Mouse (Mus musculus): ENCODE results near the gene Gtpbp3.

The Gtpbp3 gene

DNA sequence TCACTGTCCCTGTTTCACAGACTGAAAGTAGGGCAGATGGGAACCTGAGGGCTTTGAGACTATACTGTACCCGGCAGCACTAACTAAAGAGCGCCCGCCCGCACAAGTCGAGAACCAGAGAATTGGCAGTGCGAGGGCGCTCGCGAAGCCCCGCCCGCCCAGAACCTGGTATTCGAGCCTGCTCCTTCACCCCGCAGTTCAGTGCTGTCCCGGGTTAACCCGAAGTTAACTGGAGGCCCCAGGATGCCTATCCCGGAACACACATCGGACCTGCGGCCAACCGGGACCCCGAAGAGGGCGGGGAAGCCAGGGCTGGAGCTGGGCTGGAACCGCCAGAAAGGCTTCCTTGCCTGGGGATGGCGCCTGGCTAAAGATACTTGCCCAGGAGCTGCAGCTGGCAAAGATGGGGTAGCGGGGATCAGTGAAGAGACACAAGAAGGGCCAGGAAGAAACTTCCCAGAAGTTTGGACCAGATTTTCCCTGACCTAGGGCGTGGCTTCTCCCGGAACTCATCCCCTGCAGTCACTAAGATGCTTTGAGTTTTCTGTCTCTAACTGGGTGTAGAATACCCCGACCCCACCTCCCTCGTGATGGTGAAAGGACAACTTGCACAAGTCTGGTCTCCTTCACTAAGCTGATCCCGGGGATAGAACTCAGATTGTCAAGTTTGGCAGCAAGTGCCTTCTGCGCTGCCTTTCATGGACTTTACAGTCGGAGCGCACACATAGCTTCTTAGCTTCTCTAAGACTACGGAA, at the start of gene Gtpbp3:
Gtpbp3 (plus strand) TSS at position 413 of the 755 bp plus-strand sequence.
- peak; percentile 98 for DNase-seq

DNA sequence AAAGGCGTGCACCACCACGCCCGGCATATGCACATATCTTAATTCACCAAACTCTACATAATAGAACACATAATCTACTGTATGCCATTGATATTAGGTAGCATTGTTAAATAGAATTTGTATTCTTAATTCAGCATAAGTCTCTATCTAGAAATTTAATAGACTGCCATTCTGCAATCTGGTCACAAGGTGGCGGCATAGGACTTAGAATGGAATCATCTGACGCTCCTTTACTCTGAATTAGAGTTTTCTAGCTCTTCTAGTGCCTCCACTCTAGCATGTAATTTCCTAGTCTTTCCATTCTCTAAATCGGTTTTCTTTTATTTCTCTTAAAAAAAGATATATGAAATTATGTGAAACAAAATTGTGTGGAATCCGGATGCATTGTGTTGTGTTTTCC, 46.5 kb upstream of the Gtpbp3 start:
- DNase-seq, result peak; percentile 57

DNA sequence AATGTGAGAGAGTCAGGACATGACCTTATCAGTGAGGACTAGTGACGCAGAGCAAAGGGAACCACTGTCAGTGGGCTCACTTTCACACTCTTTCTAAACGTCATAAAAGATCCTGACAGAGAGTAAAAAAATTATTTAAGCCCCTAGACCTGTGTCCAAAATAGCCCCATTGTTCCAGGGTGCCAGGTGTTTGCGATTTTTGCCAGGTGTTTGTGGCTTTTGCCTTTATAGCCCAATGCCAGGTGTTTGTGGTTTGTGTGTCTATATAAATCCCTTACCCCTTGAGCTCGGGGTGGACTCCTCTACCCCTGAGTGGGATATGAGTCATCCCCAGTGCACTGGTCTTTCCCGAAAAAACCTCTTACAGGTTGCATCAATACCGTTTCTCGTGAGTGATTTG, 42.8 kb upstream of the Gtpbp3 start:
- no peak for DNase-seq

DNA sequence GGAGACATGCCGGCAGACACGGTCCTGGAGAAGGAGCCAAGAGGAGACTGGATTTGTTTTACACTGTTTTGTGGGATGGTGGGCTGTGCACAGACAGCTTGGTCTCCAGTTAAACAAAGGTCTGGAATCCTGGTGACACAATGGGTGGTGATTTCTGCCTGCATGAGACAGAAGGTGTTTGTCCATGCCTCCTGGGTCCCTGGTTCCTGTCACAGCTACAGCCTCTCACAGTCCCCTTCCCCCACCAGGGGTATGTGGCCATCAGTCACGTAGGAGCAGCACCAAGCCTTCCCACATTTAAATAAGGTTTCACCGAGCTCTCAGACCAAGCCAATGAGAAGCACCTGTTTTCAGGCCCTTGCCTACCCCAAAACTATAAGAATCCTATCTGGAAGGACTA, 36.6 kb upstream of the Gtpbp3 start:
- no peak for DNase-seq

DNA sequence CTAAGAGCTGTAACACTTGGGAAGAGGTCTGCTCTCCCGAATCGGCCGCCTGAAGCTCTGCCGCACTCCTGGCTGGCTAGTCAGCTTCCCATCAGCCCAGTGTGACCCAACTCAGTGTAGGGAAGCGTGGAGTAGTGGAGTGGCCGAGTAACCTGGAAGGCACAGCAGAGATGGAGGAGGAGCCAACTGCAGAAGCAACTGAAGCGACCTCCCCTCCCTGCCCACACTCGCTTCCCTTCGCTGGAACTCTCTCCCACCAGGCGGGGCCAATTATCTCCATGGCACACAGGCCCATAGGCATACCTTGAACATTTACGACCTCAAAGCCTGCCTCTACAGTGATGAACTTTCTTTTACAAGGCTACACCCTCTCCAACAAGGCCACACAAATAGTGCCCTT, 36.1 kb upstream of the Gtpbp3 start:
- peak; percentile 61 for DNase-seq

DNA sequence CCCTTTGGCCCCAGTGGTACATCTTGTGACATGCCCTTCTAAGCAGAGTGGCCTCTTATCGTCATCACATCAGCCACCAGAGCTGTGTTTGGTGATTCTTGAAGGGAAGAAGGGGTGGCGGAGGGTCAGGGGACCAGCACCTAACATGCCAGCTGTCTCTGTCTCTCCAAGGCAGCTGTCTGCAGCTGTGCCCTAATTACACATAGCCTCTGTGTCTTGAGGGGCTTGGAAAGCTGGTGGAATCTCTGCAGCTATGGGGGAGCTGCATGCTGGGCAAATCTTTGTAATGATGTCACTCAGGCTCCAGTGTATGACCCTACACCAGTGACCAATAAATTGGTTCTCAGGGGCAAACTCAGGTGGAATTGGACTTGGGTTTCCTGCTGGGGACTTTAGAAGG, 35.2 kb upstream of the Gtpbp3 start:
- DNase-seq, result peak; percentile 67

DNA sequence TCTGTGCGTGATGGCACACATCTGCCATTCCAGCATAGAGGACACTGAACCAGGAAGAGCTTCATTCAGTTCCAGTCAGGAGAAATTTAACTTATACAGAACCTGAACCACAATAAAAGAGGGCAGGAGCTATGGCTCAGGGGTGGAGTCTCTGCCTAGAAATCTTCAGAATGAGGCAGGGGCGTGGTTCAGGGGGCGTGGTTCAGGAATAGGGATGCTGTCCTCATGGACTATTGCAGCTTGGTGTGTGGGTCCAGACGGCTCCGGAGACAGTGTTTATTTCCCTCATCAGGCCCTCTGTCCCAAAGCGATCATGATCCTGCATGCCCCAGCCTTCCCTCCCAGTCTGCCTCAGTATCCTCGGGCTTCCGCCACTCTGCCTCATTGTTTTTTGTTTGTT, 33.2 kb upstream of the Gtpbp3 start:
- peak; percentile 56 for DNase-seq

DNA sequence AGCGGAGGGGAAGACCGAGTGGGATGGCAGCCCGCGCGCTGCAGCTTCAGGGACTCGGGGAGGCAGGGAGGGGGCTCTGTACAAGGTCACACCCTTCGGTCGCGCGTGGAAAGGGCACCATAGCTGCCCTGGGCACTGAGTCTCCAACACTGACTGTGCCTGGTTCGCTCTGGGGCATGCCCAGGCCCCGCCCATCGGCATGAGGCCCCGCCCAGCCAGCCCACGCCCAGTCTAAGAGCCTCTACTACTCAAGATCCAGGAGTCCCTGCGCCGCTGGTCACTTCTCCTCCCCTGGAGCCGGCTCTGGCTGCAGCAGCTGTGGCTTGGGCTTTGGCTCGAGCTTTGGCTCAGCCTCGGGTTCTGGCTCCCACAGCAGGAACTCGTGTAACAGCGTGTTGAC, 31.0 kb upstream of the Gtpbp3 start:
- peak; percentile 93 for DNase-seq

DNA sequence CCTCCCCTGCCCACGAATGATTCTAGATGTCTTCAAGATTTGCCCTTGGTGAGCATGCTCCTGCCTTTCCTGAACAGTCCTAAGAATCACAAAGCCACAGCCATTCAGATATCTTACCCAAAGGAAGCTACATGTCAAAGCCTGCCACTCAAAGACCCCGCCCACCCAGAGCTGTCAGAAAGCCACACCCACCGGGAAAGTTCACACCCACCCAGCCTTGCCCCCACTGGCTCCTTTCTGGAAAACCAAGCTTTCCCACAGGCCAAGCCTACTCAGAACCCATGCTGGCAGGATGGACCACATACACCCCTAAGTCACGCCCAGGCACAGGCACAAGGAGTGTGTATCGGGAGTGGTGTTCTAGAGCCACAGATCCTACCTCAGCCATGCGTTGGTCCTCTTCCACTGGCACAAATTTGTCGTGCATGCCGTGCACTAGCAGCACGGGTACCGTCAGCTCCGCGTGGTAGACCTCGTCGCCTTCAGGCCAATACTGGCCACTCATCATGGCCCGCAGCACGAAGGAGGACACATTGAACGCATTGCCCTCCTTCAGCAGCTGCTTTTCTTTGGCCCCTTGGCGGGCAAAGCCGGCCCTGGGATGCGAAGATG, 30.1 kb upstream of the Gtpbp3 start:
- peak; percentile 90 for DNase-seq

DNA sequence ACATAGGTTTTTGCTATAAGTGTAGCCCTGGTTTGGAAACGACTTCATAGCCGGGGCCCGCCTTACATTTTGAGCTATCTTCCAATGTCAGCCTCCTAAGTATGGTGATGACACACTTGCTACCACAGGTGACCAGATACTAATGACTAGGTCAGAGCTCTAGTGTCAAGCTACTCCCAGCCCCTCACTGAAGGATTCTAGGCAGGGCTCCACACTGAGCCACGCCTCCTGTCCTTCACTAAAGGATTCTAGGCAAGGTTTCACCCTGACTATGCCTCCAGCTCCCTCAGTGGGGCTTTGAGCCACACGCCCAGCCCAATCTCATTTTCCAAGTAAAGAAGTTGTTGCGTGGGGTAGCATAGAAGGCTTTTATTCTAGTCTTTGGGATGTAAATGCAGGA, 27.2 kb upstream of the Gtpbp3 start:
- DNase-seq, result peak; percentile 83

DNA sequence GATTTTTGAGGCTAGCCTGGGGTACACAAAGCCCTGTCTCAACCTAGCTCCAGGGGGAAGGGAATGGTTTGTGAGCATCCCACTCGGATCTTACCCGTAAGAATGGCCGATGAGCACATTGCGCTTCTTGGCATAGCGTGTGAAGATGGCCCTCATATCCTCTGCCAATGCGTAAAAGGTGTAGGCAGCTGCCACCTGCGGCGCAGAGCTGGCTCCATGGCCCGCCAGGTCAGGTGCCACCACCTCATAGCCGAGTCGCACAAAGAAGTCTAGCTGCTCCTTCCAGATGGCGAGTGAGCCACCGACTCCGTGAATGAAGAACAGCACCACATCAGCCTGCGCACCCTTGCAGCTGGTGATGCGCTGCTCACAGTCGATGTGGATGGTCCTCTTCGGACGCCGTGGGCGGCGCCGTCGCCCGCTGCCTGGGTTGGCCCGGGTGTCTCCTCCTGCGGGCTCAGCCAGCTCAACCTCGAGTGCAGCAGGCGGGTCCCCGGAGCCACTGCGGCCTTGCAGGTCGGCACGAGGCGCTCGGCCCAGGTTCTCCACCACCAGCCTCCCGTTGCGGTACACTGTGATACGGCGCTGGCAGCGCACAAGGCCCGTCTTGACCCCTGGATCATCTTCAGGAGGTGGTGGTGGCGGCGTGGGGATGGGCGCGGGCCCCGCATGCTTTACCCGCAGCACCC, 26.6 kb upstream of the Gtpbp3 start:
- peak; percentile 92 for DNase-seq

DNA sequence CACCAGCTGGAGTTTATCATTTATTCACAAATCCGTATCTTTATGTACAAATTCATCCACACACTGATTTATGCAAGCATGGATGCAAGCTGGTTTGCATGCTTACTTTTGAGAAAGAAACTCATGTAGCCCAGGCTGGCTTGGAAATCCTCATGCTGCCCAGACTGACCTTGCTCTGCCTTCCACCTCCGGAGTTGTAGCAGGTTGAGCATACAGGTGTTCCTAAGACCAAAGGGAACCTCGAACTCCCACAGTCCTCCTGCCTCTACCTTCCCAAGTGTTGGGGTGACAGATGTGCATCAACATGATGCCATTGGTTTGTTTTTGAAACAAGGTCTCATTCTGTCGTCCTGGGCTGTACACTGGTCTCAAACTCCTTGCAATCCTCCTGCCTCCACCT, 25.7 kb upstream of the Gtpbp3 start:
- DNase-seq, result peak; percentile 91

DNA sequence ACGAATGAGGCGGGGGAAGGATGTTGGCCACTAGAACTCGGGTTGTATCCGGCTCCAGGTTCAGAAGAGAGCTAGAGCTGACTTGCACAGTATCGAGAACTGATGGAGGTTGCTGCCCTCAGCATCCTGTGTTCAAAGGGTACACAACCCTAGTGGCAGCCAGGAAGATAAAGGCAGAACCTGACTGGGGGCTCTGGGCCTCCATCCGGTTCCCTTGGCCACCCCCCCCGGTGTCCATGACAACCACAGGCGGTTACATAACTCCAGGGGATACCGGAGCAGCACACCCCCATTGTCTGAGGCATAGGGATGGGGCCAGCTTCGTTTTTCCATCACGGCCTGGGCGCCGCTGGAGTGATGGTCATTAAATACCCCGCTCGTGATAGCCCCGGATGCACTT, 25.1 kb upstream of the Gtpbp3 start:
- peak; percentile 98 for DNase-seq

DNA sequence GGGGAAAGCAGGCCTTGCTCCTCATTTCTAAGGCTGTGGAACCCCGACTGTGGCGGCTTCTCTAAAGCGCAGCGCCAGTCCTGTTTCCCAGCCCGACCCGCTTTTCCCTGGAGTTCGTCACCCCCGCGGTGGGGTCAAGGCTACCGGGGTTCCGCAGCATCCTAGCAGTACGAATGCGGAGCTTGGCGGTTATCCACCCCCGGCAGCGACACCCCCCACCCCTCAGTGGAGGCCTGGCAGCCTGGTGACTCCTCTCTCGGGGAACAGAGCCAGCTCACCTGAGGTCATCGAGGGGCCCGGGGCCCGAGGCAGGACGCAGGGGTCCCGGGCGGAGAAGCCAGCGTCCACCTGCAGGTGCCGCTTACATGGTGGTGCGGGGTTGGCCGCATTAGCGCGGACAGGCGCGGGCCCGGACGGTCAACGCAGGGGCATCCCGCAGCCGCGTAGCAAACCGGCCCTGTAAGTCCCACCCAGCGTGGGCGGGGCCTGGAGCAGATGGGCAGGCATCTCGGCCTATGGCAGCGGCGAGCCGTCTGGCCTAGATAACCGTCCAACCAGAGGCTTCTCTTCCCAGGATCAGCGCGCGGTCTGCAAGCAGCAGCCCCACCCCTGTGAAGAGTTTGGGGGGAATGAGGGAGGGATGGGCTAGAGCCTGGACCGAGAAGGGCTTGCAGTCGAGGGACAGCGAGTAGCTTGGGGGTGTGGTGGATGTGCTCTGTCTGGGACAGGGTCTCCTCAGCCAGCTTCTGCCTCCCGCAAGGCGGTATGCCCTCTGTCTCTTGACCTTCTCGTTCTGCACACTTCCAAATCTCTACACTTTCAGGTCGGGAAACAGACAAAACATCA, 24.5 kb upstream of the Gtpbp3 start, which contains the start of gene Abhd8:
Abhd8 (minus strand) TSS at position 468 of the 846 bp plus-strand sequence.
- peak; percentile 100 for DNase-seq

DNA sequence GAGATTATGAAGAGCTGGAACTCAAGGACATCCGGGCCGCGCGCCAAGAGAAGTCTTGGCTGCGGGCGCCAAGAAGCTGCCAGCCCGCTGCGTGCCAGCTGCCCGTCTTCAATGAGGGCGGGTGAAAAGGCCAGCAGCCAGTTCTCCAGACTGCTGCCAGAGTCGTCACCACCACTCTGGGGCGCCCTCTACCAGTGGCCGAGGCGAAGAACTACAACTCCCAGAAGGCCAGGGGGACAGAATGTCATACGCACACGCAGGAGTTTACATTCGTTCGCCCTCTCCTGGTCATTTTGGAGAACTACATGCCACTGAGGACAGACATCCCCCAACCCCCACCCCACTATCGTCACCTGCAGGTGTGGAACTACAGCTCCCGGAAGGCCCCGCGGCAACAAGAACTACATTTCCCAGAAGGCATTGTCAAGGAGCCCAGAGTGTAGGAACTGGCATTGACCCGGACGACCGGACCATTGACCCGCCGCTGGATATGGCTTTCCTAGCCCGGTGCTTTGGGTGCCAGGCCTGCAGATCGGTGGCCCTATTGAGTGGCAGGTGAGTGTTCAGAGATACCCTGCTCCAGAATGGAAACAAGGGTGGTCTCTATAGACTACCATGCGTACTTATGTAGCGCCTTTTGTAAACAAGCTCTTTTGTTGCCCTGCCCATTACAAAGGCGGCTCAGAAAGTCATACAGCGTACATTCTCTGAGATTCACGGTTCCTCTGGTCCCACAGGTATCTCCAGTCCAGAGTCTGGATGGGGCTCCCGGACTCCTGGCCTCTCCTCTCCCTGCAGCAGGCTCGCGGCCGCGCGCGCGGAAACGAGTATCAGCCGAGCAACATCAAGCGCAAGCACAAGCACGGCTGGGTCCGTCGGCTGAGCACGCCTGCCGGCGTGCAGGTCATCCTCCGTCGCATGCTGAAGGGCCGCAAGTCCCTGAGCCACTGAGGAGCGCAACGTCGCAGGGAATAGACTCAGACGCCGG, 23.1 kb upstream of the Gtpbp3 start, which contains the start of gene Mrpl34:
Mrpl34 (plus strand) TSS at position 447 of the 988 bp plus-strand sequence.
- DNase-seq, result peak; percentile 100

DNA sequence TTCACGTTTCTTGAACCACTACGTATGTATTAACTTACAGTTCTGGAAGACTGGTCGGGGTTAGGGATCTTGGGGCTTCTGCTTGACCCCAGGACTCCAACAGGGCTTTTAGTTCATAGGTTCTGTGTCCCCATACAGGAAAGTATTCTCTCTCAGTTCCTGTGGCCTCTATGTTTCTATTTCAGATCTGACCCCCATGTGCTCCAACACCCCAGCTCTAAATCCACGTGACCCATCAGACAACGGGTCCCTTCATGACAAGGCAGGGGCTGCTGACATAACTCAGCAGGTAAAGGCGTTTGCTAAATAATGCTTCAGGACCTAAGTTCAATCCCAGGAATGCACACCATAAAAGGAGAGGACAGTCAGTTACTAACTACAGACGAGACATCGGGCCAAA, 22.2 kb upstream of the Gtpbp3 start:
- peak; percentile 91 for DNase-seq

DNA sequence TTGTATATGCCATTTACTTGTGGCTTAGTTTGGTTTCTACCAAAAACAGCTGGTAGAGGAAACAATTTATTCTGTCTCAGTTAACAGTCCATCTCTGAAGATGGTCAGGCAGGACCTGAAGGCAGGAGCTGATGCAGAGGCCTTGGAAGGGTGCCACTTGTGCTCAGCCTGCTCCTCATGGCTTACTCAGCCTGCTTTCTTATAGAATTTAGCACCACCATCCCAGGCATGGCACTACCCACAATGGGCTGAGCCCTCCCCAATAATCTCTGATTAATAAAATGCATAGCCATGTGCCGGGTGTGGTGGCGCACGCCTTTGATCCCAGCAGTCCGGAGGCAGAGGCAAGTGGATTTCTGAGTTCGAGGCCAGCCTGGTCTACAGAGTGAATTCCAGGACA, 21.7 kb upstream of the Gtpbp3 start:
- peak; percentile 86 for DNase-seq

DNA sequence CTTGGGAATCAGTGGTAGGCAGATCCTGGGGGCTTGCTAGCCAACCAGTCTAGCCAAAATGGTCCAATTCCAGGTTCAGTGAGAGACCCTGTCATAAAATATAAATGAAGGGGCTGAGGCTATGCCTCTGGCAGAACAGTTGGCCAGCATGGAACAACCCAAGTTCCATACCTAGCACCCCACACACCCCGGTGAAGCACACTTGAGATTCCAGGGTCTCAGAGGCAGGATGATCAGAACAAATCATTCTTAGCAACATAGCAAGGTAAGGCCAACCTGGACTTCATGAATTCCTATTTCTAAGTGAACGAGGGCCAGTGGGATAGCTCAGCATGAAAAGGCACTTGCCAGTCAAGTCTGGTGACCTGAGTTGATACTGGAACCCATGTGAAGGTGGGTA, 20.7 kb upstream of the Gtpbp3 start:
- DNase-seq, result peak; percentile 88

DNA sequence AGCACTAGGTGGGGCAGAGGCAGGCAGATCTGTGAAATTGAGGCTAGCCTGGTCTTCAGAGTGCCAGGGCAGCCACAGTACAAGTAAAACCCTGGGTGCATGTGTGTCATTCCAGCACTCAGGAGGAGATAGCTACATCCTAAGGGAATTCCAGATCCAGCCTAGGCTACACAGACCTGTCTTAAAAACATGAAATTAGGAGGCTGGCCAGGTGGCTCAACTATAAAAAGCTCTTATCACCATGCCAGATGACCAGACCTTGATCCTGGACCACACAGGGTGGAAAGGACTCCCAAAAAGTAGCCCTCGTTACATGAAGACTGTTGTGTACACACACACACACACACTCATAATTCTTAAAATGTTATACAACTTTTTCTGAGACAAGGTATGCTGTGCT, 19.9 kb upstream of the Gtpbp3 start:
- peak; percentile 91 for DNase-seq

DNA sequence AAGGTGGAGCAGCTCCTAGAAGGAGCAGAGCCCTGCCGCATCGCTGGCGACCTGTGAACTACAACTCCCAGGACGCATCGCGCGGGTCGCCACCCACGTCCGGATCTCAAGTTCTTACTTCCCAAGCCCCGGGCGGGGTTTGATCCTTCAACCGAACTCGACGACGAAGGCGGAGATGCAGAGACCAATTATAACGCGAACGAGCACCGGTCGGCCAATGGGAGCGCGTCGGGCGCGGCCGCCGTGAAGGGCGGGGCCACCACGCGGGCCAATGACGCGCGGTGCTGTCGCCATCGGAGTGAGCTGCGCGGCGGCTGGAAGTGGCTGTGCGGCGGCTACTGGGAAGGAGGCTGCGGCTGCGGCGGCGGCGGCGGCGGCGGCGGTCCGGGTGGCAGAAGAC, 19.0 kb upstream of the Gtpbp3 start, which contains the start of gene Dda1:
Dda1 (plus strand) TSS at position 284 of the 400 bp plus-strand sequence.
- peak; percentile 100 for DNase-seq

DNA sequence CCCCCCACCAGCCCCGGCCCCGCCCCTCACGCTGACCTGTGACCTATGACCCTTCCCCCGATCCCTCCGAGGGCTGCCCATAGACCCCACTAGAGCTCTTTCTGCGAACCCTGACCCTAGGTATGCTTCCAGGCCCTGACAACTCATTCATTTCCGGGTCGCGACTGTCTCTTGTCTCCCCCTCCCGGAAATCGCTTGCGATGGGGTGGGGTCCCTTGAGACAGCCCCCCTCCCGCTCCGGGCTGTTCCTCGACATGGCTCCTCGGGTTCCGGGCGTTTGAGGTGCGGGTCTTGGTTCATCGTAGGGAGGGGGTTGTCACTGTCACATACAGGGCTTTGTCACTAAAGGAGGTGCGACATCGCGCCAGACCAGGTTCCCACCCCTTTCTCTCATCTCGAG, 18.5 kb upstream of the Gtpbp3 start:
- peak; percentile 98 for DNase-seq
